Mouse (Mus musculus) brain, adult 2 months (tissue): ENCODE measurements around the gene Sit1.

ENCODE experiments used
- DNase-seq: peaks from one replicate; pipeline ENCODE4 v3.0.0; 2011; ENCODE audit warnings: low read depth, low spot score

The Sit1 gene

DNA sequence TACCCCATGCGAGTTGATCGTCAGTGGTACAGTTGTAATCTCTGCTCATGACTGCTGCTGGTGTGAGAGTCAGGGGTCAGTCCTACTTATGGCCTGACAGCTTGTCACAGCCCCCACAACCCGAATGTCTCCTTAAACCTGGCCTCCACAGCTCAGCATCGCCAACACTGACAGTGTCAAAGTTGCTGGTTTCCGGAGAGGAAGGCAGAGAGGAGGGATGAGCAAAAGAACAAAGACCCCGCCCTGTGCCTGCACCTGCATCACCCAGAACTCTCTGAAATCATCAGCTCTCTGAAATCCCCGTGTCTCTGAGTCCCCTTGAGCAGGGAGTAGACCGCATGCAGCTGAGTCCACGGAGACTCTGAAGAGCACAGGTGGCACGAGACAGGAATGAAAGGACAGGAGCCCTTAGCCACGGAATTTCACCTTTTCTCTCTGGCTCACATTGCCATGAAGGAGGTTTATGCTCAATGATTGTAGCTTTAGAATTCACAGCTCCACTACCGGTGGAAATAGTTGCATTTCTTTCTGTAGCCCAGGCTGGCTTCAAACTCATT lies at the start of gene Sit1:
Gene Sit1, minus strand, starts transcription at position 200 of the 557 bp plus-strand sequence.
- no peak for DNase-seq

DNA sequence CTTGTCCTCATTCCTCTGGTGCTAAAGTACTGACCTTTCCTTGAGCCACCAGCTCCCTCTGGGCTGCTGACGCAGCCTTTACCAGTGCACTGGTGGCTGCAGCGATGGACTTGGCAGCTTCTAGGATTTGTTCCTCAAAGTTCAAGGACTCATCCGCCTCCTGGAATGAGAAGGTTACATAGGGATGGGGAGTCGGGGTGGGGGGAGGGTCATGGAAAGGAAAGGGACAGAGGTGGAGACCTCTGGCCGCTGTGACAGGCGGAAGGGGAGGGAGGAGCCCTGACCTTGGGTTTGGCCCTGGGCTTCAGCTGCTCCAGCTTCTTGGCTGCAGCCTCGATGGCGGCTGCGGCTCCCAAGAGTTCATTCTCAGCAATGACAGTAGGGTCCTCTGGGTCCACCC lies 49.7 kb upstream of the Sit1 start:
- DNase-seq: no peak

DNA sequence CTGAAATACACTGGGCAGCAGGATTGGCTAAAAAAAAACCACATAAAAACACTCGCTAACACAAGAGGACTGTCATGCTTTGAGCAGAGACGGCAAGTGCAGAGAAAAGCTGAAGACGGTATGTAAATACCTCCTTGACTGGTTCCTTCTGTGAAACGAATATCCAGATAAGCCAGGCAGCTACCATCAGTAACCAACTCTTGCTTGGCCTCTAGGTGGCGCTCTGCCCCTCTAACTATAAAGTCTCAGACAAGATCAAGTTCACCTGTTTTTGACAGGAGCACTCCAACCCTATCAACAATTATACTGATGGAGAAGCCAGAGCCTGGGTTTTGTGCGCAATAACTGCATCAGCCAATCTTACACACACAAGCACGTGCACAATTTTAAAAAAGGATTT lies 47.0 kb upstream of the Sit1 start:
- peak; percentile 91 for DNase-seq

DNA sequence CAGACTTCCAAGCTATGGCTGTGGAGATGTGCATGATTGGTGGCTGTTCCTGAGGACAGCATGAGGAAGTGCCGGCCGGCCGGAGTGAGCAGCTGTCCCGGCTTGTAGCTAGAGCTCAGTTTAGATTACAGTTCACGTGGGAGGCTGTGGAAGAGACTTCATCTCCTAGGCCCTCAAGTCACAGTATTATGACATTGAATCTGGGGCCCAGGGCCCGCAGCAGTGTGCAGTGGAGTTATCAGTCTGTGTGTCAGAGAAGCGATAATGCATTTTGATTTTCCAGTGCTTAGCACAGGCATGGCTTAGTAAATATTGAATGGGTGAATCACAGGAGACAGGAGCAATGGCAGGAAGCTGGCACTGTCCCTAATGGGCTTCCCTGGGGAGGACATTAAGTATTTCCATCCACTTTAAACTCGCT lies 46.6 kb upstream of the Sit1 start:
- peak; percentile 20 for DNase-seq

DNA sequence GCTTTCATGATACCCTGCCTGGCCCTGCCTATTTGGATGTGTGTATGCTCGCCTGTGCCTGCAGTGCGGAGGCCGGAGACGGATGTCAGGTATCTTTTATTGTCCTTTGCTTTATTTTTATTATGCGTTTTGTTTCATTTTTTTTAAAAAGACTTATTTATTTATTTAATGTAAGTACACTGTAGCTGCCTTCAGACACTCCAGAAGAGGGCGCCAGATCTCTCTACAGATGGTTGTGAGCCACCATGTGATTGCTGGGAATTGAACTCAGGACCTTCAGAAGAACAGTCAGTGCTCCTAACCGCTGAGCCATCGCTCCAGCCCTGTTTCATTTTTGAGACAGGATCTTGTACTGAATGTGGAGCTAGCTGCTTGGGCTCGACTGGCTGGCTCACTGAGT lies 45.0 kb upstream of the Sit1 start:
- DNase-seq: no peak

DNA sequence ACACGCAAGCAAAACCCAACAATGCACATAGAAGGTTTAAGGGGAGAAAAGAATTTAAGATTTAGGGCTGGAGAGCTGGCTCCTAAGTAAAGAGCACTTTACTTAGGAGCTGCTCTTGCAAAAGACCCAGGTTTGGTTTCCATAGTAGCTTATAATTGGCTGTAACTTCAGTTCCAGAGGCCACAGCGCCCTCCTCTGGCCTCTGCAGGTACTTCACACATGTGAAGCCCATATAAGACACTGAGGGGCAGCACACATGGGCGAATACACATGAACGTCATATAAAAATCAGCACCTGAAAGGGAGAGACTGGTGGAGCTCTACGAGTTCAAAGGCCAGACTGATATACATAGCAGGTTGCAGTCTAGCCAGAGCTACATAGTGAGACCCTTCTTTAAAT lies 44.3 kb upstream of the Sit1 start:
- no peak for DNase-seq

DNA sequence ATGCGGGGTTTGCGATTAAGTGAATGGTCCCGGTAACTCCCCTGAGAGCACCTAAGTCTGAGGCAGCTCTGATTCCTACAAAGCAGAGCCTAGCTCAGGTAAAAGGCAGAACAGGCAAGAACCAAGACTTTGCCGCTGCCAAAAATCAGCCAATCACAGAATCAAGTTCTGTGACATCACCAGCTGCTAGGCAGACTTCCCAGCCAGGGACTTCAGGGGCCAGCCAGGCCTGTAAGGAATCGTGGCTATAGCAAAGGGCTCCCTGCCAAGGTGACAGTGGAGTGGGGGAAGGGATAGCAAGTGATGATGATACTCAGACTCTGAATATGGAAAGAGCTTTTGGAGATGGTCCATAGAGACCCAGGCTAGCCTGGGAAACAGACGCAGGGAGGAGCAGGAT lies 36.4 kb upstream of the Sit1 start:
- DNase-seq: peak; percentile 93

DNA sequence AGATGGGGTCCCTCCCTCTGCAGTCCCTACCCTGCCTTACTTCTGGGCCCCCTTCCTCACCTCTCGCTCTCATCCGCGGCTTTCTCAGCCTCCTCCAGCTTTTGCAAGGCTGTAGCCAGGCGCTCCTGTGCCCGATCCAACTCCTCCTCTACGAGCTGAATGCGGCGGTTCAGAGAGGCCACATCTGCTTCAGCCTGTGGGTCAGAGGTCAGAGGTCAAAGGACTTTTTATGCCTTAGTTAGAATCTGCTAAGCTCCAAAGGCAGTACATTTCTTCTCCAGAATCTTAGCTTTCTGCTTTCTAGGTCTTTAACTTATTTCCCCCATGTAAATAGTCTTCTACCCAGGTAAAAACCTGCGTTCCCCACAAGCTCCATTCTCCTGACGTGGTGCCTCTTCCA lies 36.0 kb upstream of the Sit1 start:
- DNase-seq: no peak

DNA sequence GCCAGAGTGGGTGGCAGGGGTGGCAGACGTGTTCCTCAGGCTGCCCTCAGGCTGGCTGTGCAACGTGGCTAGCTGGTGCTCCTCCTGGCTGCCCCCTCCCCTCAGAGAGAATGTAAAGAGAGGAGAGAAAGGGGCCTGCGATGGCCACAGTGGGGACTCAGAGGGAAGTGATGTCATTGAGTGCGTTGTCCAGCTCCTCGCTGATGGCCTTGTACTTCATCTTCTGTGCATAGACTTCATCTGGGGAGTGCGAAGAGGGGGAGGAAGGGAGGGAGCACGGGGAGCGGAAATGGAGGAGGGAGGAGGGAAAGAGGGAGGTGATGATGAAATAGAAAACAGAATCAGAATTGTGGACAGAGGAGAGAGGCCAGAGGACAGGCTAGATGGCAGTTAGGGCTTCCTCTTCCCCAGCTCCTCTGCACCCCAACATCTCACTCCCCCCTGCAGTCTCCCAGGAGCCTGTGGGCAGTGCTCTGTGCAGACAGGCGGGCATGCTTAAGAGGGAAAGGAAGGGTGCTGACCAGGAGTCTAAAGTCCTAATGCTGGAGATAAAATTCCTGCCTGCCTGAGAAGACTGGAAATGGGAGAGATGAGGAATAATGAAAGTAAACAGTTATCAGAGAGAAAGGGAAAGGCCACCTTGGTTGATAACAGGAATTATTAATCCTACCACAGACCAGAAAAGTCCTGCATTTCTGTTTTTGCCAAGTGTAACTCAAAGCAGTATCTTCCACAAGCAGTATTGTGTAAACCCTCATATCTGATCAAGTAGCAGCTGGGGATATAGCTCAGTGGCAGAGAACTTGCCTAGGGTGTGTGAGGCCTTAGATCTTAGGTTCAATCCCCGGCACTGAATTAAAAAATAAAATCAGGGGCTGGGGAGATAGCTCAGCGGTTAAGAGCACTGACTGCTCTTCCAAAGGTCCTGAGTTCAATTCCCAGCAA lies 32.5 kb upstream of the Sit1 start:
- DNase-seq: no peak

DNA sequence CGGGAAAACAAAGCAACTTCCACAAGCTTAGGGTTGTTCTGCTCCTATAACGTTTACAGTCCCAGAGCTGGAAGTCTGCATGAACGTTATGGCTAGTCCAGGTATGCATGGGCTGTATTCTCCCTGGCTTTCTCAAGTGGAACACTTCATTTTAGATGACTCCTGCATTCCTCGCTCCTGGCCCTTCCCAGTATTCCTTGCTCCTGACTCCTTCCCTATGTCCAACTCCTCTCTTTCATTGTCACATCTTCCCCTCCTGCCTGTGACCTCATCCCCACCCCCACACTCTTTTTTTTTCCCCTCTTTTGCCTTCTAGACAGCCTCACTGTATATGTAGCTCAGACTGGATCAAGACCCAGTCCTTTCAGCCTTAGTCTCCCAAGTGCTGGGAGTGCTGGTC lies 30.3 kb upstream of the Sit1 start:
- no peak for DNase-seq

DNA sequence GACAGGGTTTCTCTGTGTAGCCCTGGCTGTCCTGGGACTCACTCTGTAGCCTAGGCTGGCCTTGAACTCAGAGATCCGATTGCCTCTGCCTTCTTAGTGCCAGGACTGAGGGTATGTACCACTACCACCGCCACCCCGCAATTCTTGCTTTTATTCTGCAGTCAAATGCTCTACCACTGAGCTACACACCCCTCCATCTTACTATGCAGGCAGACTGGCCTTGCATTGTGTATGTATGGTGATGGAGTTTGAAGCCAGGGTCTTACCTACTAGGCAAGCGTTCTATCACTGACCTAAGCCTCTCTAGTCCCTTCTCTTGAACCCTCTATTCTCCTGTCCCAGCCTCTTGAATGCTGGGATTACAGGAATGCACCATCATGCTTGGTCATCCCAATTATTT lies 29.8 kb upstream of the Sit1 start:
- DNase-seq: no peak

DNA sequence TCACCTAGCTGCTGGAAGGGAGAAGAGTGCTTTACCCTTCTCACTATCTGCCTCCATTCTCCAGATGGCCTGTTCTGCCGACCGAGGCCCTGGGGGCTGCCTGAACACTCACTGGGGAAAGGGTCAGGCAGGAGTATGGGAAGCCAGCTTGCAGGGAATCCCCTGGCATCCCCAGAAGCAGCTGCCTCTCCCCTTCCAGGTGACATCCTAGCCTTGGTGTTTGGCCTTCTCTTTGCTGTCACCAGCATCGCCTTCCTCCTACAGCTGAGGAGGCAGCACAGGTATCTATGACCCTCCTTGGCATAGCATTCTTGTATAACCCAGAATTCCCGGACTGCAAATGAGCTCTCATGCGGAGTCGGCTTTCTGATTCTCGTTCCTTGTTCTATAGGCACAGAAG lies 29.1 kb upstream of the Sit1 start:
- no peak for DNase-seq

DNA sequence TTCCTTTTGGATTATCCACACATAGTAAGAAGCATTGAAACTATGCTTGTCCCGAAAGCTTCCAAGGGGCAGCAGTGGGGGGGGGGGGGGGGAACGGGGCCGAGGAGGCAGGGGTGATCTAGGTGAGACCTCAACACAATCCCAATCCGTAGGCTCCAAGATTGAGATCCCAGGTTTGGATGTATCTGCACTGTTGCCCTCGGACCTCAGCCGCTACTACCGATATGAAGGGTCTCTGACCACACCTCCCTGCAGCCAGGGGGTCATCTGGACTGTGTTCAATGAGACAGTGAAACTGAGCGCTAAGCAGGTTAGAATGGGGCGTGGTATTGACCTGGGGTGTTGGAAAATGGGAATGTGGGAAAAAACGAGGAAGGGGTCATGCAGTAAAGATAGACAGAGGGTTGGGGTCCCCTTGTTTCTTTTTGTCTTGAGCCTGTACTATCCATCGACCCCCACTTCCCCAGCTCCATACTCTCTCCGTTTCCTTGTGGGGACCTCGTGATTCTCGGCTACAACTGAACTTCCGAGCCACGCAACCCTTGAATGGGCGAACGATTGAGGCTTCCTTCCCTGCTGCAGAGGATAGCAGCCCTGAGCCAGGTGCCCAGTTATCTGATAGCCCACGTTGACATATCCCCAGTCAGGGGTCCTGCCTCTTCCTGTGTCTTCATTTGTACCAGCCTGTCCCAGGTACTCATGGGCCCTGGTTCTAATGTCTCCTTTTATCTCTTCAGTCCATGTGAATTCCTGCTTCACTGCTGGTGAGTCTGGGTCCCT lies 28.3 kb upstream of the Sit1 start:
- no peak for DNase-seq

DNA sequence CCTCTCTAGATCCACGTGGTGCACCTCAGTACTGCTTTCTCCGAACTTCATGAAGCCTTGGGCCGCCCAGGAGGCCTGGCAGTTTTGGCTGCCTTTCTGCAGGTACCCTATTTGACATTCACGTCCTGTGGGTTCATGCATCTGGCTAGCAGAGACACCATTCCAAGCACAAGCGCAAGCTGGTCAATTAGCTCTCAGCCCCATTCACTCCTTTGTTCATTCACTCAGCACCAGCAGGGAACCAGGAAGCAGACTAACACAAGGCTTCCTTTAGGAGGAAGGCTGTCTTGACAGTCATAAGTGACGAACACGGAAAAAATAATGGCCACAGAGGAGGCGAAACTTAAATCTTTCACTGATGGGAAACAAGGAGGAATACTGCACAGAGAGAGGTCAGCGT lies 25.6 kb upstream of the Sit1 start:
- DNase-seq: no peak

DNA sequence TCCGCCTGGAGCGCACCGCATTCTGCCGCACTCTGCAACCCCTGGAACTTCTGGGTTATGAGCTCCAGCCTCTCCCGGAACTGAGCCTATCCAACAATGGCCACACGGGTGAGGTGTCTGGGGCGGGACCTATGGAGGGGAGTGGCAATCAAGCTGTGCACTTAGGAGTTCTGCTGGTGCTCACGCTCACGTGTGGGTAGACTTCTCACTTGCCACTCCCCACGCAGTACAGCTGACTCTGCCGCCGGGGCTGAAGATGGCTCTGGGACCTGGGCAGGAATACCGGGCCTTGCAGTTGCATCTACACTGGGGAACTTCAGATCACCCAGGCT lies 25.1 kb upstream of the Sit1 start:
- DNase-seq: peak; percentile 64

DNA sequence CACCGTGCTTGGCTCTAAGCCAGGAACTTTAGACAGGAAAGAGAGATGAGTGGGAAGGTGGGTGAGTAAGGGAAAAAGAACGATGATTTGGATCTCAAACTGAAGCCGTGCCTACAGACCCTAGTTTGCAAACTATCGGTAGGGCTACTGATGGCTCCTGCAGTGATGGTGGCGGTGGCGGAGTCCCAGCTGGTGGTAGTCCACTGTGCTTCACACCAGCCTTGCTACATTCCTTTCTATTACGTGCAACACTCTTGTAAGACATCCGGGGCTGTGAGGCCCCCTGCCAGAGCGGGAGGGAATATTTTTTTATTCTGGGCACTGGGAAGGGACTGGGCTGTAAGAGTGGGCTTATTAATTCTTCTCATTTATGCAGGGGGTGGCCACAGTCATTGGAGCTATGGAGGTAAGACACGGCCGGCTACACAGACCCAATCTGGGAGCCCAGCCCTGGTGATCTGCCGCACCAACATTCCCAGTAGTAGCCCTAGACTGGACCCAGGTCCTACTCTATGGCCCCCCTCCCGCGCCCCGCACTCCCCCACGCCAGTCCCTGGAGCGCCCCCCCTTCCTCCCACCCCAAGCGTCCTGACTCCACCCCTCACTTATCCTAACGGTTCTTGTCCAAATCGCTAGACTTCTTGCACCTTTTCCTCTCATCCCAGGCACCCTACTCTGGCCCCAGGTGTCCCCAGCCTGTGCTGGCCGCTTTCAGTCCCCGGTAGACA lies 24.6 kb upstream of the Sit1 start:
- DNase-seq: no peak

DNA sequence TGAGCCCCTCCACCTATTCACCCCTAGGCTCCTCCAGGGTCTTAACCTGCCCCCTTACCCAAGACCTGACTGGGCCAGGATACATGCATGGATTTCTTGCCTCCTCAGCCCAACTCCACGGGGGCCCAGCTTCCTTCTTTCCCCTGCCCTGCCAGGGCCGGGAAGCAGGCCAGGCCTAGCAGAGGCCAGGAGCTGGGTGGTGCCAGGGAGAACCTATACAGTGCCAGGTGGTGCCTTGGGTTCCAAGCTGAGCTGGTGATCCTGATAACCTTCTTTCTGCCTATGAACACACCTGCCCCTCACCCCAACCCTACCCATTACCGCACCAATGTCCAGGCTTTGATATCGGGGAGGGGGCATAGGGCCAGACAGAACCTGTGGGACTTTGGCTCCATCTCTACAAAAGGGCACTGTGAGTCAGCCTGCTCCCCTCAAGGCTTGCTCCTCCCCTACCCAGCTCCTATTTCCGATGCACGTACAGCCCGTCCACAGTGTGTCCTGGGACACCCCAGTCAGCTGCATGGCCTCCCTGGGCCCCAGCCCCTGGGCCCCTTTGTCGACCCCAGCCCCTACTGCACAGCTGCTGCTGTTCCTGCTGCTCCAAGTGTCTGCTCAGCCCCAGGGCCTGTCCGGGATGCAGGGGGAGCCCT lies 23.1 kb upstream of the Sit1 start, which contains the start of gene Car9:
Gene Car9, plus strand, starts transcription at position 431 of the 650 bp plus-strand sequence.
- DNase-seq: peak; percentile 86

DNA sequence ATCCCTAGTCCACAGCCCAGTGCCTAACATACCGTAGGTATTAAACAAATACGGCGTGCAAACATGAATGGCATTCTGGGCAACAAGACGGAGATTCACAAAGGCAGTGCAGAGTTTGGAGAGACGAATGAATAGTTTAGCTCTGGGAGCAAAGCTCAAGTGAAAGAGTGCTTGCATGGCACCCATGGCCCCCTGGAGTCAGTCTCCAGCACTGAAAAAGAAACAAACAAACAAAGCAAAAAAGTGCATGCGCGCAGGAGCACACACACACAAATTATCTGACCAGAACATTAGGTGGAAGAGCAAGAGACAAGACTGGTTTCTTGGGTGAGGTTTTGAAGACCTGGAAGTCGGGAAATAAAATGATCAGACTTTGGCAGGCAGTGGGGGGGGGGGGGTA lies 22.5 kb upstream of the Sit1 start:
- DNase-seq: no peak

DNA sequence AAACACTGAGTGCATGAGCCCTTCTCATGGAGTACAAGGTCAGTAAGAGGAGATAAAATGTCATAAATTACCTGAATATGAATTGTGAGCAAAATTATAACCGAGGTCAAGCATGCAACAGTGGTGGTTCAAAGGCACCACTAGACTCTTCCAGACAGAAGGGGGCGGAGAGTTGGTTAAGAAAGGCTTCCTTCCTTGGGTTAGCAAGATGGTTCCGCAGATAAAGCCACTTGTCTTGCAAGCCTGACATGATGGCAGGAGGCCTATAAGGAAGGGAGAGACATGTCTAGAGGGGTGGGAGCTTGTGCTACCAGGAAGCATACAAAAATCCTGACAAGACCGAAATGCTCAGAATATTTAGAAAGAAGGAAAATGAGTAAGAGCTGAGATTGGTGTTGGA lies 20.7 kb upstream of the Sit1 start:
- DNase-seq: no peak

DNA sequence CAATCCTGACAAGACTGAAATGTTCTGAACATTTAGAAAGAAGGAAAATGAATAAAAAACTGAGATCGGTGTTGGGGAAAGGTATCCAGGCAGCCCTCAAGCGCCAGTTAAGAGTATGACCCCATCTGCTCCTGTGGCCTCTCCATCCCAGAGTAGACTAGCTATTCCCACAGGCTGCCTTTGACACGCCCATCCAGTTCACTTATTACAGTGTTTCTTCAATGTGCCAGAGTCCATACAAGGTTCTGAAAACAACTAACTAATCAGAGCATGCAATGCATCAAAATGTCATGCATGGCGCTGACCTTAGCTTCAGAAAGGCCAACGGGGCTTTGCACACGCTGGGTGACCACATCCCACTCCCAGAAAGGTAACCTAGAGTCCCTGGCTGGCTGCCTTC lies 20.0 kb upstream of the Sit1 start:
- DNase-seq: no peak

DNA sequence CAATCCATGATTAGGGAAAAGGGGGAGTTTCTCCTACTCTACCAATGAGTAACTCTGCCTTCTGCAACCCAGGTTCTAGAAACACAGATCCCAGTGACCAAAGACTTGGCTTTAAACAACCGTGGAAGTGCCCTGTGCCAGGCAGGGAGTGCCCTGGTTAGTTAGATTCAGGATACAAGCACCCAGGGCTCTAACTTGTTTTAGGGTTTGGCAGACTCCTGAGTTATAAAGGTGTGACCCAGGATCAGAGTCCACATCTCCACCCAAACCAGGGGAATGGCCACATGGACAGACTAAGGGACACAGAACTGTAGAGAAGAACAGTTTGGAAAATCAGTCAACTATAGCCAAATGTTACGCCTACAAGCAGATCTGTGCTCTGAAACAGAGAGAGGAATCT lies 19.5 kb upstream of the Sit1 start:
- DNase-seq: no peak
